Mouse (Mus musculus): ENCODE data around the gene Gm10985. TPM values are rescaled to one million over a fixed set of nuclear protein-coding genes. Genes with fewer than 3 reads are reported as not detected.

The Gm10985 gene
- polyA plus RNA-seq, 1 experiment from 2014 or later = not detected

- DNase-seq (ENCODE audit: low spot score) (no peak), ATAC-seq (ENCODE audit: low read depth) (no peak)
- H3K4me2 ChIP-seq (ENCODE audit: low read depth, low read length) = no peak overlapping the region
- H3K36me3 ChIP-seq (ENCODE audit: control insufficient read depth, insufficient read depth, low read length) = peaks cover 37% of the 10 kb centered on the region
- no peak overlapping the region for H3K27ac ChIP-seq (replicated peaks; ENCODE audit: low read depth, low read length)
- no peak overlapping the region for H3K9ac ChIP-seq (ENCODE audit: low read depth, low read length)
- H3K9me3 ChIP-seq (ENCODE audit: control insufficient read depth, low read length) = no peaks in the 10 kb centered on the region
- H3K4me1 ChIP-seq (ENCODE audit: control insufficient read depth, insufficient read depth, low read length) = no peaks in the 10 kb centered on the region
- no peaks in the 10 kb centered on the region for H3K27me3 ChIP-seq (replicated peaks; ENCODE audit: control insufficient read depth, insufficient read depth, low read length)
- WGBS = 87% methylated on average over 3 of the region's 3 CpGs
- H3K4me3 ChIP-seq (ENCODE audit: low read depth, low read length) = no peak overlapping the region
These were observed 9.9 kb downstream of the Gm10985 start for GRCm38 (mm10) chr3:53854831-53855230.

GRCm38 (mm10) chr3:53863383-53864220 lies 18.7 kb downstream of the Gm10985 start, which contains the start of gene Ufm1:
Gene Ufm1 (minus strand): TSS chr3:53863830.
- H3K9me3 ChIP-seq (ENCODE audit: control insufficient read depth, low read length) = no peaks in the 10 kb centered on the region
- no peak within 1 kb of the TSS; the same call in 1 of the 2 replicates for H3K27ac ChIP-seq (replicated peaks; ENCODE audit: low read depth, low read length)
- H3K4me3 ChIP-seq (ENCODE audit: low read depth, low read length) = peak within 1 kb of the TSS; percentile 82
- H3K27me3 ChIP-seq (replicated peaks; ENCODE audit: control insufficient read depth, insufficient read depth, low read length) = no peaks in the 10 kb centered on the region
- ATAC-seq (ENCODE audit: low read depth) (peak; percentile 99), DNase-seq (ENCODE audit: low spot score) (peak; percentile 99)
- H3K36me3 ChIP-seq (ENCODE audit: control insufficient read depth, insufficient read depth, low read length) = peaks cover 35% of the 10 kb centered on the region
- peaks cover 4% of the 10 kb centered on the region; the same call in 1 of the 2 replicates for H3K4me1 ChIP-seq (ENCODE audit: control insufficient read depth, insufficient read depth, low read length)
- under 1% methylated on average over 57 of the region's 58 CpGs for WGBS
- H3K4me2 ChIP-seq (ENCODE audit: low read depth, low read length) = peak within 1 kb of the TSS; percentile 76
- peak within 1 kb of the TSS; percentile 87 for H3K9ac ChIP-seq (ENCODE audit: low read depth, low read length)

DNA sequence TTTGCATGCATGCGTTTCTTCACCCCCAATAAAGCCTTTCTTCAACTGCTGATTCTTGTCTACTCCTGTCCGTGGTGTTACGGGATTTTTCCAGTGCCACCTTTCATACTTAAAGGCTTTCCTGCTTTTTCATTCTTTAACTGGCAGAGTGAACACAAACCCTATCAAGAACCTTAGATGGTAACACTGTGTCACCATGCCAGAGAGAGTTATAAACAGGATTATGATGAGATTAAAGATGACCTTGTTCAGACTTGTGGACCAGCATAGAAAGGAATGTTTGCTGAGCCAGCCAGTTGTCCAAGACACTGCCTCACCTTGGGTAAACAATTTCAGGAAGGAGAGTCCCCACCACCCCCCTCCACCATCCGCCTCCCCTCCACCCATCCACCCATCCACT lies 23.3 kb downstream of the Gm10985 start:
- Histone ChIP-seq H3K27ac (replicated peaks; ENCODE audit: low read depth, low read length) (no peak overlapping the region), H3K27me3 (replicated peaks; ENCODE audit: control insufficient read depth, insufficient read depth, low read length) (no peaks in the 10 kb centered on the region), H3K4me3 (ENCODE audit: low read depth, low read length) (no peak overlapping the region), H3K4me1 (ENCODE audit: control insufficient read depth, insufficient read depth, low read length) (peaks cover 3% of the 10 kb centered on the region; the same call in 1 of the 2 replicates), H3K9me3 (ENCODE audit: control insufficient read depth, low read length) (no peaks in the 10 kb centered on the region), H3K36me3 (ENCODE audit: control insufficient read depth, insufficient read depth, low read length) (no peaks in the 10 kb centered on the region), H3K4me2 (ENCODE audit: low read depth, low read length) (no peak overlapping the region), H3K9ac (ENCODE audit: low read depth, low read length) (no peak overlapping the region)
- ATAC-seq (ENCODE audit: low read depth) (no peak; the same call in 1 of the 2 replicates), DNase-seq (ENCODE audit: low spot score) (peak; percentile 11)
- 75% methylated on average over 4 of the region's 4 CpGs for WGBS

- DNase-seq (ENCODE audit: low spot score) (no peak), ATAC-seq (ENCODE audit: low read depth) (no peak)
- Histone ChIP-seq H3K9me3 (ENCODE audit: control insufficient read depth, low read length) (no peaks in the 10 kb centered on the region), H3K9ac (ENCODE audit: low read depth, low read length) (no peak overlapping the region), H3K27ac (replicated peaks; ENCODE audit: low read depth, low read length) (no peak overlapping the region), H3K4me2 (ENCODE audit: low read depth, low read length) (no peak overlapping the region), H3K27me3 (replicated peaks; ENCODE audit: control insufficient read depth, insufficient read depth, low read length) (no peaks in the 10 kb centered on the region), H3K36me3 (ENCODE audit: control insufficient read depth, insufficient read depth, low read length) (no peaks in the 10 kb centered on the region), H3K4me1 (ENCODE audit: control insufficient read depth, insufficient read depth, low read length) (peaks cover 3% of the 10 kb centered on the region; the same call in 1 of the 2 replicates), H3K4me3 (ENCODE audit: low read depth, low read length) (no peak overlapping the region)
- 5% methylated on average over 1 of the region's 1 CpGs for WGBS
These were observed 24.4 kb downstream of the Gm10985 start for GRCm38 (mm10) chr3:53869263-53869662.

GRCm38 (mm10) chr3:53870482-53870881 lies 25.6 kb downstream of the Gm10985 start:
- Histone ChIP-seq H3K9ac (ENCODE audit: low read depth, low read length) (no peak overlapping the region), H3K27ac (replicated peaks; ENCODE audit: low read depth, low read length) (no peak overlapping the region), H3K4me1 (ENCODE audit: control insufficient read depth, insufficient read depth, low read length) (peaks cover 3% of the 10 kb centered on the region; the same call in 1 of the 2 replicates), H3K27me3 (replicated peaks; ENCODE audit: control insufficient read depth, insufficient read depth, low read length) (no peaks in the 10 kb centered on the region), H3K4me3 (ENCODE audit: low read depth, low read length) (no peak overlapping the region), H3K9me3 (ENCODE audit: control insufficient read depth, low read length) (no peaks in the 10 kb centered on the region), H3K36me3 (ENCODE audit: control insufficient read depth, insufficient read depth, low read length) (no peaks in the 10 kb centered on the region), H3K4me2 (ENCODE audit: low read depth, low read length) (no peak overlapping the region)
- ATAC-seq (ENCODE audit: low read depth) = no peak
- DNase-seq (ENCODE audit: low spot score) = no peak
- WGBS = 75% methylated on average over 6 of the region's 6 CpGs

DNA sequence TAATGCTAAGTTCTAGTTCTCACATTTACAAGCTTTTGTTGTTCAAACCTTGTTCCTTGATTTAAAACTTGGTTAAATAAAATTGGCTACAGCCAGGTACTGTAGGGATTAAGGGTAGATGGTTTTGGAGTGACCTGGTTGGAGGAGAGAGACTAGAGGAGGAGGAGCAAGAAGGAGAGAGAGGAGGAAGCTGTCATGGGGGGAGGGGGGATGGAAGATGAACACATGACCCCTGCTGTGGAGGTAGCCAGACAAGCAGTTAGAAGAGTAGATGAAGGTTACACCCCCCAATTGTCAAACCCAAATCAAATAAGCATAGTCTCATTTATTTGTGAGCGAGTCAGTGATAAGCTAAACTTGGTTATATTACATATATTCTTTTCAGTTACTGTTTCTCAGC lies 26.7 kb downstream of the Gm10985 start:
- H3K4me2 ChIP-seq (ENCODE audit: low read depth, low read length) = no peak overlapping the region
- H3K4me3 ChIP-seq (ENCODE audit: low read depth, low read length) = no peak overlapping the region
- no peak for DNase-seq (ENCODE audit: low spot score)
- 77% methylated on average over 1 of the region's 1 CpGs for WGBS
- H3K27ac ChIP-seq (replicated peaks; ENCODE audit: low read depth, low read length) = no peak overlapping the region
- no peaks in the 10 kb centered on the region for H3K9me3 ChIP-seq (ENCODE audit: control insufficient read depth, low read length)
- no peaks in the 10 kb centered on the region for H3K27me3 ChIP-seq (replicated peaks; ENCODE audit: control insufficient read depth, insufficient read depth, low read length)
- H3K4me1 ChIP-seq (ENCODE audit: control insufficient read depth, insufficient read depth, low read length) = peaks cover 3% of the 10 kb centered on the region; the same call in 1 of the 2 replicates
- no peak overlapping the region for H3K9ac ChIP-seq (ENCODE audit: low read depth, low read length)
- ATAC-seq (ENCODE audit: low read depth) = no peak
- H3K36me3 ChIP-seq (ENCODE audit: control insufficient read depth, insufficient read depth, low read length) = no peaks in the 10 kb centered on the region

- DNase-seq (ENCODE audit: low spot score) = peak; percentile 18
- Histone ChIP-seq H3K9ac (ENCODE audit: low read depth, low read length) (no peak overlapping the region), H3K4me1 (ENCODE audit: control insufficient read depth, insufficient read depth, low read length) (no peaks in the 10 kb centered on the region), H3K9me3 (ENCODE audit: control insufficient read depth, low read length) (peaks cover 12% of the 10 kb centered on the region; the same call in 1 of the 2 replicates), H3K4me2 (ENCODE audit: low read depth, low read length) (no peak overlapping the region), H3K4me3 (ENCODE audit: low read depth, low read length) (no peak overlapping the region), H3K27ac (replicated peaks; ENCODE audit: low read depth, low read length) (no peak overlapping the region), H3K27me3 (replicated peaks; ENCODE audit: control insufficient read depth, insufficient read depth, low read length) (no peaks in the 10 kb centered on the region), H3K36me3 (ENCODE audit: control insufficient read depth, insufficient read depth, low read length) (no peaks in the 10 kb centered on the region)
- WGBS = 79% methylated on average over 12 of the region's 12 CpGs
- ATAC-seq (ENCODE audit: low read depth) = no peak
These were observed 46.0 kb downstream of the Gm10985 start for GRCm38 (mm10) chr3:53890619-53891540.
